Mouse (Mus musculus) Muller cell, postnatal 12 days (primary cell): ENCODE measurements at regions not wholly inside any gene's neighbourhood (a gene's known extent, or its start where the extent isn't known, plus 50 kb on each side); places are given as distances from the start of the nearest gene placed in this dataset.

Experiments used
- DNase-seq: peaks from one replicate; pipeline ENCODE4 v3.0.0-alpha.2; 2015; ENCODE audit errors: inconsistent ontology term

DNA sequence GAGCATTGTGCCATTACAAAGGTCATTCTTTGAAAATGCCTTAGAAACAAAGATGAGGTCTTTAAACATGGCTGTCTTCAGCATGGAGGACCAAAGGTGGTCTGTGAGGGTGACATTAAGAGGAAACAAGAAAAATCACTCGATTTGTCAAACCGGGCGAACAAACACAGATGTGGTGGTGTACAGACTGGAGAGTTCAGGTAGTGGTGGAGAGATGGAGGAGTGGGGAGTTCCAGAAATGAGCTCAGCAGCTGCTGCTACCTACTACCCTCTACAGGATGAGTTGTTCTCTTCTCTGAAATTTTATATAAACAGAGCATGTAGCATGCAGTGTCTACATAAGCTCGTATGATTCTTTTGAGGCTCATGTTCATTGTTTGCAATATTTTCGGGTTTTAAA, 215.6 kb downstream of the Cog6 start:
- no peak for DNase-seq

DNA sequence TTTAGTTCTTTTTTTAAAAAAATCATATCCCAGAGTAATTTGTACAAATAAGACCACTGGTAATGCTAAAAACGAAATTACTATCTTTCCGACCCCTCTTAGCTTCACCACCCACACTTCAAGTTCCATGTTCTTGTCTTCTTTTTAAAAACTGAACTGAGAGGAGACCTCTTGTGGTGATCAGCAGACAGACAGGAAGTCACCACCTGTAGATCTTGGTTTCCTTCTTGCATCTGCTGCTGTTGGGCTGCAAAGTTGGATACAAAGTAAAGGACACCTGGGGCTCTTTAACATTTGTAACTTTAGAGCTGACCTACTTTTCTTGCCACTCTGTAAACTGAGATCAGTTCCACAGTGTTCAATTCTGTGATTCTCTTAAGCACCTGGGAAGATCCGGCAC, 216.4 kb downstream of the Cog6 start:
- no peak for DNase-seq

DNA sequence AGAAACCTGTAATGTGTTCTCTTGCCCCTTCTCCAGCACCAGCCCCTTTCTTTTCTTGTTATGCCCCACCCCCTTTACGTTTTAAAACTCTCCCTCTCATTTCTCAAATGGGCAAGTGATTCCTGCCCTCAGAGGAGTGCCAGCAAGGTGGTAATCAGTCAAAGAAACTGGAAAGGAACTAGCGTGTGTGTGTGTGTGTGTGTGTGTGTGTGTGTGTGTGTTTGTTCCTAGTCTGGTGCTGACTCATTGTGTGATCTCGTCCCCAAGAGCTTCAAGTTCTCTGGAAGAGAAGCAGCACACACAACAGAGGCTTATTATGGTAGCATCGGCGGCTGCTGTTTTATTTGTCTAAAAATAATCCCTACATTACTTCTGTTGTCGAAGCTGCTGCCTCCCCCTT, 219.2 kb downstream of the Cog6 start:
- no peak for DNase-seq

GRCm38 (mm10) chr3:52797164-52797563, 219.9 kb downstream of the Cog6 start:
- DNase-seq = no peak

DNA sequence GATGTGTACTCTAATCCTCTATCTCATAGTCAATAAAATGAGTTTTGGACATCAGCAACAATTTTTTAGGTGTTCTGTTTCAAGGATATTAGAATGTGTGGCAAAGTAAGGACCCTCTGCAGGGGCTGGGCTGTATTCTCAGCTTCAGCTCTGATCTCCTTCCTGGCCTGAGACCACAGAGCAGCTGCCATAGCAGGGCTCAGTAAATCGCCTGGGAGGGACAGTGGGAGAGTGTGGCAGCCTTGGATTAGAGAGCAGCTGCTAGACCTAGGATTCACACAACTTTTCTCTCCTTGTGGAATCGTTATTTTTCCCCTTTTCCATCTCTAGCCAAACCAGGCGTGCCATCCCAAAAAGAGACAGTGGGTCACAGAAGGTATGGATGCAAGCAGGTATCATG, 222.8 kb downstream of the Cog6 start:
- no peak for DNase-seq

DNA sequence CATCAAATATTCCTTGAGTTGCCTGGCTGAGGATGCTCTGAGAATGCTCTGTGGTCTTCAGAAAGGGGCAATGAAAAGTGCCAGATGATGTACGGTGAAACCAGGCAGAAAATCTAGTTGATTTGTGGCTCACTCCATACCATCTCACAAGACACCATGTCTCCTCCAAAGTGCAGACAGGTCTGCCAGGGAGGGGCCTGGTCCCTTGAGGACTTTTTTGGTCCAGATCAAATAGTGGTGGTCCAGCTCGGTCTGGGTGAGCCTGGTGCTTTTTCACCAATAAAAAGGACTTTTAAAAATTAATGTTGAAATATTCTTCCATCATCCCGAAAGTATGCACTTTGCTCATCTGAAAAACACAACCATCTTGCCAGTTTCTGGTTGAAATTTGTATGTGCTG, 224.2 kb downstream of the Cog6 start:
- DNase-seq = no peak

DNA sequence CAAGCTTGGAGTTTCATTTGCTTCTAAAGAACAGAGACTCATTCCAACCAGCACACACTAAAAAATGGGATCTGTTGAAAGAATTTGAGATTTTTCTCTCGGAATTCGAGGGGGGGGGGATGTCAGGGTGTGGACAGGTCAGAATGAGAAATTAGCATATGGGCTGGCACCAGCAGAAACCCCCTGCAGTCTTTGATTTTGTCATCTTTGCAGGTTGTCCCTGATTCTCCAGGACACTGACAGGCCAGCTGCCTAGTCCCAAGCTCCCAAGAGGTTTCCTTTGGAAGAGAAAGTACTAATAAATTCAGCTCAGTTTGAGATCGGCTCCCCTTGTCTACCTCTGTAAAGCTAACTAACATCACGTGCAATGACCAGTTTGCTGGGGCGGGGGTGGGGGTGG, 224.9 kb downstream of the Cog6 start:
- no peak for DNase-seq

- no peak for DNase-seq
Measured at GRCm38 (mm10) chr3:52790942-52791341, 226.1 kb downstream of the Cog6 start.

DNA sequence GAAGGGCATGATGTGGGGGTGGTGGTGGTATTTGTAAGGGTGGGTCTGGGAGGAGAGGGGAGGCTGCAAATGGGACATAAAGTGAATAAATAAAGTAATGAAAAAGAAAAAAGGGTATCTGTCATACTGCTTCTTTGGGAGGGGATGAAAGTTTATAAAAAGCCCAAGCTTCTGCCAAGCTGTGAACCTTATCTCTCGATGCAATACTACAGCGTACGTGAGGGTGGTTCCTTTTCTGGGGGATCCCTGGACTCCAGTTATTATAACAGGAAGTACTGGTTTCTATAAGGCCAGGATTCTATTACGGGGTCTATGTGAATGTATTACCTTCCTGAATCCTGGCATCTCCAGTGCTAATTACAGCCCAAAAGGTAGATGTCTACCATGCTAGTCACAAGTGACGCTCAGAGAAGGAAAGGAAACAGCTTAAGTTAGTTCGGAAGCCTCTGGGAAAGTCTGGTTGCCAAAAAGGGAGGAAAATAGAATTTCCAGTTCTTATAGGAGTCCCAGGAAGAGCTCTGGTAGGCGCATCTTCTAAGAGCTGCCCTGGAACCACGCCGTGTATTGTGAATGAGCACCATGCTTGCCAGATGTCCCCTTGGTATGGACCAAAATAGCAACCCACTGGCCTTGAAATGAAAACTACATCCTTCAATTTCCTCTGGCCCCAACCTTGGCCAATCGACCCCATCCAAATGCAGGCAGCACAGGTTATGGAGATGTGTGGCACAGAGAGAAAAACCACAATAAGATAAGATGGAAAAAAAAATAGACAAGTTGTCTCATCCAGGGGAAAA, 228.9 kb downstream of the Cog6 start:
- DNase-seq = no peak

- DNase-seq = no peak
Measured at GRCm38 (mm10) chr3:52785595-52785994, 231.4 kb downstream of the Cog6 start.

DNA sequence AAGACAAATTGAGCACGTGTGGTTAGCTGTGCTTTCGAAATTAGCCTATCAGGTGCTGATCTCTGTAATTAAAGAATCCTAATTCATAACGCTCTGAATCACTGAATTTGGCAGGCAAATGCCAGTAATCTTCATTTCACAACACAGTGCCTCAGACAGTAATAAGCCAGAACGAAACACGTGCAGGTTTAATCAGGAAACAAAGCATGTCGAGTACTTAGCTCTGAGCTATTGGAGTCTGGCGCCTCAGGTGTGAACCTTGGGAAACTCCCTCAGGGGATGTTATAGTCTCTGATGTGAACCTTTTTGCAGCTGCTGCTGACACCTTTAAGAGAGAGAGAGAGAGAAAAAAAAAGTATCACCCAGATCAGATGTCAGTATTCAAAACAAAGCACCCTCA, 232.6 kb downstream of the Cog6 start:
- DNase-seq = peak; percentile 56

DNA sequence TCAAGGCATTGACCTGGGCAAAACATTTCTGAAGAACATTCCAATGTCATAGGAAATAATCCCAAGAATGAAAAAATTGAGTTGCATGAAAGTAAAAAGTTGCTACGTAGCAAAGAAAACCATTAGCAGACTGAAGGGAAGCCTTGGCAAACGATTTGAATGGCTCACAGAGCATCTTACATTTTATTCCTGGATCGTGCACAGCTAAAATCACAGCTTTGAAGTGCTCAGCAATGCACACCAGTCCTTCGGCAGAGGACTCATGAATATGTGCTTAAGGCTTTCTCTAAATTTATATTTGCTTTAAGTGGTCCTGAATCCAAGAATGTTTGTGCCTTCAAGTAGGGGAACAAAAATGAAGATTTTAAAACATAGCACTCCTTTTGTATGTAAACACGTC, 234.5 kb downstream of the Cog6 start:
- no peak for DNase-seq

GRCm38 (mm10) chr3:52781521-52781920, 235.5 kb downstream of the Cog6 start:
- DNase-seq = no peak

DNA sequence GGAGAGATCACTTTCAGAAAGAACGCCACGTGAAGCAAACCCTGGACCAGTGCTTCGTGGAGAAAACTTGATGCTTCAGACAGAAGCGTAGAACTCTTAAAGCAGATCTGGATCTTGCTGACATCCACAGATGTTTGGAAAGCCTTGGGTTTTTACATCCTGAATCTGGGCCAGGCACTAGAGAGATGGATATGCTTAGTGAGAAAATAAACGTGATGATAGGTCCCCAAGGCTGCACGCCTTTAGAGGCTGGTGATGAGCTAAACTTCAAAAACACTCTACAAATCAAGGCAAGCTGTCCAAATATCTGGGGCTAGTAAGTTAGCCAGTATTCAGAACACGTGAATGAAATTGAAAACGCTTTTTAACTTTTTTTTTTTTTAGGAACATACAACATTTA, 236.7 kb downstream of the Cog6 start:
- DNase-seq = no peak

DNA sequence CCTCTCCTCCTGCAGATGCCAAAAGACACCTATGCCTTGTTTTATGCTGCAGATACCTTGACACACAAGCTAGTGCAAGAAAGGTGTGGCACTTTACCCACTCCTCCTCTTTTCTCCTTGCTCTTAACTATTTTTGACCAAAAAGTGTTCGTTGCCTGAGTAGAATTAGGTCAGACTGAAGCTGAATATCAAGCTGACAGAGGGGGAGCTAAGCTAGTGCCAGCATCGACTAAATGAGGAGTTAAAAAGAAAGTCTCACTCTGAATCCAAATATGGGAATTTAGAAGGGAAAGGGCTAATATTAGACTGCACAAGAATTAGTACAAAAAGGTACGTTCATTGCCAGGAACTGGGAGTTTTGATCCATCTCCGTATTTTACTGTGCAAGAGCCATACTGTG, 241.2 kb downstream of the Cog6 start:
- DNase-seq = no peak

GRCm38 (mm10) chr3:52775156-52775555, 241.9 kb downstream of the Cog6 start:
- no peak for DNase-seq

DNA sequence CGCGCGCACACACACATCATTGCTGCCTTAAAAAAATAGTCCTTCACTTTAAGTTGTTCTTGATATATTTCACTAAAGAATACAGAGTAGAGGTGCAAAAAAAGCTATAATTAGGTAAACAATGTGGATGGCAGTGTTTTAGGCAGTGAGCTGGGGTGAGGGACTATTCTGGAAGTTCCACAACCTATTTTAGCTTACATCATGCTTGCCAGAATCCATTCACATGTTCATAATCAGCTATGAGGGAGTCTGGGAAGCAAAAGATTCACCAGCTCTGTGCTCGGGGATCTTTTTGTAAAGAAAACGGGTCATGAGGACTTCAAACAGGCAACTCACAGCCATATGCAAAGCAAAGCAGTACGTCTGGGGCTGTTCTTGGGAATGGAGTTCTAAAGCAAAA, 242.3 kb downstream of the Cog6 start:
- DNase-seq = peak; percentile 14

DNA sequence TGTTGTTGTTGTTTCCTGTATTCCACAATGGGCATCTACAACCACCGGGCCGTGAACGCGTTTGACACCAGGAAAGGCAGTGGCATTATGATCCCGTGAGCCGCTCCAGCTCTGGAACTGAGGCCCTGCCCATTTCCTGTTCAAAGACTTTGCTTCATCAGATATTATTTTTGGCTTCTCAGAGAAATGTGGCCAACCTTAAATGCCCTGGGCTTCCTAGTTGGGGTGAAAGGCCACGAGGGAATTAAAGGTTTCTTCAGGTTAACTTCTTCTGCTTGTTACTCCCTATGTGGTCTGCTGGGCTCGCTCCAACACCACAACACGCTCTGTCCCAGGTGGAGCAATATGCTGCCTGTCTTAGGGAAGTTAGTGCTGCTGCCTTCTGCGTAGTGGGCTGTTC, 249.8 kb downstream of the Cog6 start:
- no peak for DNase-seq

- peak; percentile 74 for DNase-seq
Measured at GRCm38 (mm10) chr3:52766841-52767240, 250.2 kb downstream of the Cog6 start.

DNA sequence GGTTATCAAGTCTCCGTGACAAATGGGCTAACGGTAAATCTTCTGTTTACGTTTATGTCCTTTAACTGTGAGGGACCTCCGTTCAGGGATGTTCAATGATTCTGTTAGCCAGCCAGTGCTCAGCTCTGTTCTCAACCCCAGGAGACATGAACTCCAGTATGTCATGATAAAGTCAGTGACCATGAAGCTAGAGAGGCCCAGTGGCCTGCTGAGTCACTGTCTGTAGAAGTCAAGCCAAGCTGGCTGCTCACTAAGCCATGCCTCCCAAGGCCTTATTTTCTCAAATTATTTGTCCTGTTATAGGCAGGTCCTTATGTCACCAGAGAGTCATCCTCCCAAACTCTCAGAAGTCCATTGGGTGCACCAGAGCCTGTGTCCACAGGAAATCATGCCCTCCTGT, 252.9 kb downstream of the Cog6 start:
- peak; percentile 32 for DNase-seq

- DNase-seq = no peak
Measured at GRCm38 (mm10) chr3:52763660-52764059, 253.4 kb downstream of the Cog6 start.

DNA sequence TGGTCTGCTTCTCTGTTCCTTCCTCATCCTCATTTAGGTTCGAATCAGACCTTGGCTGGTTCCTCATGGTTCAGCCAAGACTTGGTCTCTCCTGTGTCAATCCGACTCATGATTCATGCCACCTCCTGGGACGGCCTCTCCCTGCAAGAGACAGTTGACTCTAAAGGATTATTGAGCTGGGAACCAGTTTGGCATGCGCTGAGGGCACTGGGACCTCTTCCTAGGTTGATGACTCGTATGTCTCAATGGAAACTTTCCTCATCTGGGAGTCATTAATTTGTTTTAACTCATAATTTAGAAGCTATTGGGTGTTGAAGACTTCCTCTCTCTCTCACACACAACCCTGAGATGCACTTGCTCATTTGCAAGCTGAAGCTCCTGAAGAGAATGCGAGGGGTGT, 254.5 kb downstream of the Cog6 start:
- DNase-seq = peak; percentile 71

DNA sequence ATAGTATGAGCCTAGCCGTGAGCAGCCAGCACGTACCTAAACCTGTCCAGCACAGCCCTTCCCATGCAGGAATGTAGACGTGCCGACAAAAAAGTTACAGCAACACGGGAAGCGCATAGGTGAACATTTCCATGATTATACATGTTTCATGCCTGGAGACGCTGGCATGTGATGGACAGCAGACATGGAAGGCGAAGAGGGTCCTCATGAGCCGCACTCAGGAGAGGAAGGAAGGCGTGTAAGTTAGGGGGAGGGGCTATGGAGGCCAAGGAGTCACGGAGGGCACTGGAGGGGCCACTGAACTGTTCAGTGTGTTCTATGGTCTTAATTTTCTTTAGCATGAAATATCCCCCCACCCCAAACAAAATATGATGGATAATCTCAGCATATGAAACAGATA, 257.2 kb downstream of the Cog6 start:
- DNase-seq = no peak

GRCm38 (mm10) chr3:52758561-52758960, 258.5 kb downstream of the Cog6 start:
- no peak for DNase-seq
